Mouse (Mus musculus): ENCODE measurements around the gene Htr7. TPM values are rescaled to one million over a fixed set of nuclear protein-coding genes. Genes with fewer than 3 reads are reported as not detected.

Gene Htr7
- total RNA-seq, 1 experiment: 0.09 TPM

DNA sequence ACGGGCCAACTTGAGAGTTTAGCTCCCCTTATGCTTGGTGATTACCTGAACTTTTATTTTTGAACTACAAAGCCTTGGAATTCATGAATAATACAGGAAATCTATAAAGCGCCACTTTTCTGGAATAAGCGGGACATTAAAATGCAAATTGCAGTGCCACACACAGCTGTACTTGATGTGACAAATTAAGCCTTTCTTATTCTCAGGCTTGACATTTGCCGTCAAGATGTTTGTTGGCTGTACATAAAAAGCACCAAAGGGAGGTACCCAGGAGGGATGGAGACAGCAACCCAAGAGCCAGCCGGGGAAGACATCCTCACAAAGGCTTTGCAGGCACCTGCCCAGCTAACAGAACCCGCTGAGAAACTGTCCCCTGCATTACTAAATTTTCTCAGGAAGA is 56.4 kb downstream of the Htr7 start:
- H3K27ac ChIP-seq (ENCODE audit: insufficient read depth, low read depth, low read length, poor library complexity, severe bottlenecking): no peak overlapping the region
- DNase-seq (ENCODE audit: low read depth, low spot score): no peak
- no peaks in the 10 kb centered on the region for H3K4me1 ChIP-seq (ENCODE audit: control insufficient read depth in 2 of 2, insufficient read depth in 2 of 2, low read length in 2 of 2, poor library complexity in 1 of 2)
- H3K36me3 ChIP-seq (ENCODE audit: control insufficient read depth, insufficient read depth, low read length, poor library complexity, severe bottlenecking): no peaks in the 10 kb centered on the region
- H3K9ac ChIP-seq (ENCODE audit: insufficient read depth, low read depth, low read length, poor library complexity, severe bottlenecking): no peak overlapping the region
- in situ Hi-C loops (cut with MboI; ENCODE audit: low sequenced_read_pairs in 2 of 2, unreplicated experiment in 2 of 2): no loop called here
- no peaks in the 10 kb centered on the region for H3K9me3 ChIP-seq (ENCODE audit: control insufficient read depth, insufficient read depth, low read depth, low read length)
- no peak for TF ChIP-seq CHD2 (IDR thresholded peaks at IDR 0.05; ENCODE audit: low read depth, low read length)
- TF ChIP-seq MAFK (IDR thresholded peaks at IDR 0.05; ENCODE audit: insufficient read depth, low read depth, low read length): no peak
- TF ChIP-seq ZNF384 (IDR thresholded peaks at IDR 0.05; ENCODE audit: low read depth, low read length): no peak
- TF ChIP-seq ZC3H11A (IDR thresholded peaks at IDR 0.05; ENCODE audit: borderline replicate concordance, low read depth, low read length): no peak
- TF ChIP-seq HCFC1 (IDR thresholded peaks at IDR 0.05; ENCODE audit: borderline replicate concordance, insufficient read depth, low read length): no peak
- H3K4me3 ChIP-seq (ENCODE audit: insufficient read depth in 1 of 2, low read depth in 1 of 2, low read length in 2 of 2, poor library complexity in 1 of 2, severe bottlenecking in 1 of 2): no peak overlapping the region

DNA sequence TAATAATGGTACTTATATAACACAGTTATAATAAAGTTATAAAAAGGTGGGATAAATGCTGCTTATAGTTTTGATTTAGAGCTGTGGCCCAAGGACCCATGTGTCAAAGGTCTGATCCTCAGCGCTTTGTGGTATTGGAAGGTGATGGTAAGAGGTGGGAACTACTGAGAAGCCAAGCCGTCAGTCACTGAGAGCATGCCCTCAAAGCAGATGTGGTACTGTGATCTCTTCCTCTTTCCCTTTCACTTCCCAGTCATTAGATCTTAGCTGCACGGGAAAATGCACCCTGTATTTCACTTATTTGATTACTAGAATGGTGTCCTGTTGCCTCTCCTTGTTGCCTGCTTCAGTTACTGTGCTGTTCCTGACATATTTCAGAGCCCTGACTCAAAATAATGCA is 59.9 kb downstream of the Htr7 start:
- Histone ChIP-seq H3K9me3 (ENCODE audit: control insufficient read depth, insufficient read depth, low read depth, low read length) (no peaks in the 10 kb centered on the region), H3K4me1 (ENCODE audit: control insufficient read depth in 2 of 2, insufficient read depth in 2 of 2, low read length in 2 of 2, poor library complexity in 1 of 2) (no peaks in the 10 kb centered on the region), H3K4me3 (ENCODE audit: insufficient read depth in 1 of 2, low read depth in 1 of 2, low read length in 2 of 2, poor library complexity in 1 of 2, severe bottlenecking in 1 of 2) (no peak overlapping the region), H3K9ac (ENCODE audit: insufficient read depth, low read depth, low read length, poor library complexity, severe bottlenecking) (no peak overlapping the region), H3K27ac (ENCODE audit: insufficient read depth, low read depth, low read length, poor library complexity, severe bottlenecking) (no peak overlapping the region), H3K36me3 (ENCODE audit: control insufficient read depth, insufficient read depth, low read length, poor library complexity, severe bottlenecking) (no peaks in the 10 kb centered on the region)
- DNase-seq (ENCODE audit: low read depth, low spot score): no peak
- TF ChIP-seq CHD2 (IDR thresholded peaks at IDR 0.05; ENCODE audit: low read depth, low read length) (no peak), MAFK (IDR thresholded peaks at IDR 0.05; ENCODE audit: insufficient read depth, low read depth, low read length) (no peak), ZNF384 (IDR thresholded peaks at IDR 0.05; ENCODE audit: low read depth, low read length) (no peak), ZC3H11A (IDR thresholded peaks at IDR 0.05; ENCODE audit: borderline replicate concordance, low read depth, low read length) (no peak), HCFC1 (IDR thresholded peaks at IDR 0.05; ENCODE audit: borderline replicate concordance, insufficient read depth, low read length) (no peak)
- in situ Hi-C loops (cut with MboI; ENCODE audit: low sequenced_read_pairs in 2 of 2, unreplicated experiment in 2 of 2): no loop called here

DNA sequence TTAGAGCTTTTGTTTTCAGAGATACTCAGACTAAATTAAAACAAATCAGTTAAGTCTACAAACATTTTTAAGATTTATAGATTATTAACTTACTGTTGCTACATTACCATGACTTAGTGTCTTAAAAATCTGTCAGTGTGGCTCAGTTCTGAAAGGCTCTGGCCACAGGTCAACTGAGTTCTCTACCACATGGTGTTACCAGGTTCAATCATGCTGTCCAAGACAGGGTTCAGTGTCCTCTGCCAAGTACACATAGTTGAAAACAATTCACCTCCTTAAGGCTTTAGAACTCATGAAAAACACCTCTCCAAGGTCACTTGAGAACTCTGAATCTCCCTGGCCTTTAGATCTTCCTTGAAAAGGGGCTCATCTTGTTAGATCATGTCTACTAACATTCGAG is 69.8 kb downstream of the Htr7 start:
- no peak for TF ChIP-seq MAFK (IDR thresholded peaks at IDR 0.05; ENCODE audit: insufficient read depth, low read depth, low read length)
- no peak for TF ChIP-seq HCFC1 (IDR thresholded peaks at IDR 0.05; ENCODE audit: borderline replicate concordance, insufficient read depth, low read length)
- TF ChIP-seq CHD2 (IDR thresholded peaks at IDR 0.05; ENCODE audit: low read depth, low read length): no peak
- TF ChIP-seq ZNF384 (IDR thresholded peaks at IDR 0.05; ENCODE audit: low read depth, low read length): no peak
- no peak for TF ChIP-seq ZC3H11A (IDR thresholded peaks at IDR 0.05; ENCODE audit: borderline replicate concordance, low read depth, low read length)
- in situ Hi-C loops (cut with MboI; ENCODE audit: low sequenced_read_pairs in 2 of 2, unreplicated experiment in 2 of 2): no loop called here
- Histone ChIP-seq H3K9me3 (ENCODE audit: control insufficient read depth, insufficient read depth, low read depth, low read length) (no peaks in the 10 kb centered on the region), H3K4me3 (ENCODE audit: insufficient read depth in 1 of 2, low read depth in 1 of 2, low read length in 2 of 2, poor library complexity in 1 of 2, severe bottlenecking in 1 of 2) (no peak overlapping the region), H3K27ac (ENCODE audit: insufficient read depth, low read depth, low read length, poor library complexity, severe bottlenecking) (no peak overlapping the region), H3K36me3 (ENCODE audit: control insufficient read depth, insufficient read depth, low read length, poor library complexity, severe bottlenecking) (no peaks in the 10 kb centered on the region), H3K4me1 (ENCODE audit: control insufficient read depth in 2 of 2, insufficient read depth in 2 of 2, low read length in 2 of 2, poor library complexity in 1 of 2) (no peaks in the 10 kb centered on the region), H3K9ac (ENCODE audit: insufficient read depth, low read depth, low read length, poor library complexity, severe bottlenecking) (no peak overlapping the region)
- DNase-seq (ENCODE audit: low read depth, low spot score): no peak

DNA sequence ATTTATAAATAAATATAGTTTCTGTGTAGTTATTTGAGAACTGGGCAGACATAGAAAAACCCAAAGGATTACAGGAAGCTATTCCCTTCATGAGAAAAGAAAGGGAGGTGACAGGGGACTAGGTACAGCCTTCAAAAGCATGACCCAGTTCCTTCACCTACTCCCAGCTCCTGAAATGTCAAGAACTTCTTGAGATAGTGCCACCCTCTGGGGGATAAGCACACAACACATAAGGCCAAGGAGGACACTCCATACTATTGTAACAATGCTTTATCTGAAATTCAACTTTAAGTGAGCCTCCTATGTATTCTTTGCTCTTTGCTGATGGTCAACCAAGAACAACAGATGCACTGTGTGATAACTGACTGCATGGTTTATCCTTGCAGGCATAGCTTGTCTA is 82.6 kb downstream of the Htr7 start:
- H3K9me3 ChIP-seq (ENCODE audit: control insufficient read depth, insufficient read depth, low read depth, low read length): no peaks in the 10 kb centered on the region
- H3K4me1 ChIP-seq (ENCODE audit: control insufficient read depth in 2 of 2, insufficient read depth in 2 of 2, low read length in 2 of 2, poor library complexity in 1 of 2): no peaks in the 10 kb centered on the region
- no peak for DNase-seq (ENCODE audit: low read depth, low spot score)
- no peaks in the 10 kb centered on the region for H3K36me3 ChIP-seq (ENCODE audit: control insufficient read depth, insufficient read depth, low read length, poor library complexity, severe bottlenecking)
- no peak overlapping the region for H3K4me3 ChIP-seq (ENCODE audit: insufficient read depth in 1 of 2, low read depth in 1 of 2, low read length in 2 of 2, poor library complexity in 1 of 2, severe bottlenecking in 1 of 2)
- TF ChIP-seq CHD2 (IDR thresholded peaks at IDR 0.05; ENCODE audit: low read depth, low read length) (no peak), ZNF384 (IDR thresholded peaks at IDR 0.05; ENCODE audit: low read depth, low read length) (no peak), HCFC1 (IDR thresholded peaks at IDR 0.05; ENCODE audit: borderline replicate concordance, insufficient read depth, low read length) (no peak), MAFK (IDR thresholded peaks at IDR 0.05; ENCODE audit: insufficient read depth, low read depth, low read length) (no peak), ZC3H11A (IDR thresholded peaks at IDR 0.05; ENCODE audit: borderline replicate concordance, low read depth, low read length) (no peak)
- in situ Hi-C loops (cut with MboI; ENCODE audit: low sequenced_read_pairs in 2 of 2, unreplicated experiment in 2 of 2): no loop called here
- no peak overlapping the region for H3K27ac ChIP-seq (ENCODE audit: insufficient read depth, low read depth, low read length, poor library complexity, severe bottlenecking)
- no peak overlapping the region for H3K9ac ChIP-seq (ENCODE audit: insufficient read depth, low read depth, low read length, poor library complexity, severe bottlenecking)

DNA sequence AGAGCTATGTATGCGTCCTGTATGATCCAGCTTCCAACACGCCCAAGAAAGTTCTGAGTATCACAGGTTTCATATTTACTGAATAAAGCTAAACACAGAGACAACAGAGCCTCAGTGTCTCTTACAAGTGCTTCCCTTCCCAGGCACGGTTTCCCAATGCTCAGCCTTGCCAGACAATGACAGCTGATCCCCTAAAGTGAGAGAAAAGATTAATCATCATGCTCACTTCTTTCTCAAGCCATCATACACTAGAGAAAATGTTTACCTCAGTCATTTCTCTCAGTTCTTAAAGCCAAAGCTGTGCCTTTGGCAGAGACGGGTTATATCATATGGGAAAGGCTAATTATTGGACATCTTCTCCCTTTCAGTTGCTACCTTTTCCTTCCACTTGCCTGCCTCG is 99.7 kb downstream of the Htr7 start:
- in situ Hi-C loops (cut with MboI; ENCODE audit: low sequenced_read_pairs in 2 of 2, unreplicated experiment in 2 of 2): no loop called here
- H3K9ac ChIP-seq (ENCODE audit: insufficient read depth, low read depth, low read length, poor library complexity, severe bottlenecking): no peak overlapping the region
- TF ChIP-seq ZNF384 (IDR thresholded peaks at IDR 0.05; ENCODE audit: low read depth, low read length) (no peak), ZC3H11A (IDR thresholded peaks at IDR 0.05; ENCODE audit: borderline replicate concordance, low read depth, low read length) (no peak), CHD2 (IDR thresholded peaks at IDR 0.05; ENCODE audit: low read depth, low read length) (no peak), HCFC1 (IDR thresholded peaks at IDR 0.05; ENCODE audit: borderline replicate concordance, insufficient read depth, low read length) (no peak), MAFK (IDR thresholded peaks at IDR 0.05; ENCODE audit: insufficient read depth, low read depth, low read length) (no peak)

More for the DNA sequence above, 99.7 kb downstream of the Htr7 start:
- DNase-seq (ENCODE audit: low read depth, low spot score): no peak
- Histone ChIP-seq H3K4me1 (ENCODE audit: control insufficient read depth in 2 of 2, insufficient read depth in 2 of 2, low read length in 2 of 2, poor library complexity in 1 of 2) (no peaks in the 10 kb centered on the region), H3K27ac (ENCODE audit: insufficient read depth, low read depth, low read length, poor library complexity, severe bottlenecking) (no peak overlapping the region), H3K36me3 (ENCODE audit: control insufficient read depth, insufficient read depth, low read length, poor library complexity, severe bottlenecking) (no peaks in the 10 kb centered on the region), H3K9me3 (ENCODE audit: control insufficient read depth, insufficient read depth, low read depth, low read length) (no peaks in the 10 kb centered on the region), H3K4me3 (ENCODE audit: insufficient read depth in 1 of 2, low read depth in 1 of 2, low read length in 2 of 2, poor library complexity in 1 of 2, severe bottlenecking in 1 of 2) (no peak overlapping the region)

Data from ES-E14 (cell line).